Mouse (Mus musculus) forebrain, embryonic 16.5 days (tissue): ENCODE measurements at regions not wholly inside any gene's neighbourhood (a gene's known extent, or its start where the extent isn't known, plus 50 kb on each side); places are given as distances from the start of the nearest gene placed in this dataset.

Experiments
- ATAC-seq: fragments of 200-750 bp; cut with Nextera tagmentation; 2 replicates; pipeline ENCODE4 v1.8.0; 2017; ENCODE audit warnings: mild to moderate bottlenecking, moderate library complexity
- H3K27ac ChIP-seq: fragments of 300-500 bp; sonication (generic); 2 replicates; pipeline ENCODE4 v1.5.1; 2014; ENCODE audit warnings: low read length, control low read depth
- H3K27me3 ChIP-seq: fragments of 300-500 bp; sonication (generic); replicated peaks from 2 replicates; pipeline ENCODE4 v1.6.1; 2014; ENCODE audit warnings: low read length; ENCODE audit not compliant: control insufficient read depth, insufficient read depth
- H3K36me3 ChIP-seq: fragments of 300-500 bp; sonication (generic); 2 replicates; pipeline ENCODE4 v1.6.1; 2014; ENCODE audit not compliant: control insufficient read depth, insufficient read depth
- H3K4me1 ChIP-seq: fragments of 300-500 bp; sonication (generic); replicated peaks from 2 replicates; pipeline ENCODE4 v1.6.1; 2014; ENCODE audit warnings: low read length; ENCODE audit not compliant: control insufficient read depth, insufficient read depth
- H3K4me2 ChIP-seq: fragments of 300-500 bp; sonication (generic); 2 replicates; pipeline ENCODE4 v1.6.1; 2014; ENCODE audit warnings: mild to moderate bottlenecking, low read length, control low read depth
- H3K4me3 ChIP-seq: fragments of 300-500 bp; sonication (generic); replicated peaks from 2 replicates; pipeline ENCODE4 v1.5.1; 2014; ENCODE audit warnings: mild to moderate bottlenecking, low read length, control low read depth
- H3K9ac ChIP-seq: fragments of 300-500 bp; sonication (generic); replicated peaks from 2 replicates; pipeline ENCODE4 v1.6.1; 2014; ENCODE audit warnings: low read depth, low read length, control low read depth
- H3K9me3 ChIP-seq: fragments of 300-500 bp; sonication (generic); 2 replicates; pipeline ENCODE4 v1.6.1; 2016; ENCODE audit warnings: low read length; ENCODE audit not compliant: control insufficient read depth
- WGBS: fragments of 180-500 bp; shearing (Covaris S2); extraction: QIAGEN DNeasy Blood & Tissue Kit; methylation state at CpG from one replicate; pipeline ENCODE4 v1.1.7; 2014; 5-methylcytosine and 5-hydroxymethylcytosine counted together

- 85% methylated on average over 2 of the region's 2 CpGs for WGBS
- ATAC-seq: no peak
Observed at GRCm38 (mm10) chr2:108795145-108795544, 485.4 kb upstream of the Kif18a start.

GRCm38 (mm10) chr2:108796816-108797581, 483.5 kb upstream of the Kif18a start:
- Histone ChIP-seq H3K4me3 (no peak overlapping the region), H3K9me3 (no peaks in the 10 kb centered on the region), H3K4me1 (no peaks in the 10 kb centered on the region), H3K27me3 (no peaks in the 10 kb centered on the region), H3K9ac (no peak overlapping the region), H3K4me2 (no peak overlapping the region), H3K27ac (no peak overlapping the region), H3K36me3 (no peaks in the 10 kb centered on the region)
- no peak for ATAC-seq
- 87% methylated on average over 2 of the region's 2 CpGs for WGBS

More at GRCm38 (mm10) chr2:108795145-108795544, 485.4 kb upstream of the Kif18a start:
- no peaks in the 10 kb centered on the region for H3K36me3 ChIP-seq
- H3K9me3 ChIP-seq: no peaks in the 10 kb centered on the region
- no peak overlapping the region for H3K4me2 ChIP-seq
- no peak overlapping the region for H3K9ac ChIP-seq
- H3K4me3 ChIP-seq: no peak overlapping the region
- H3K27ac ChIP-seq: no peak overlapping the region
- no peaks in the 10 kb centered on the region for H3K4me1 ChIP-seq
- H3K27me3 ChIP-seq: no peaks in the 10 kb centered on the region

- Histone ChIP-seq H3K9ac (no peak overlapping the region), H3K4me2 (no peak overlapping the region), H3K4me3 (no peak overlapping the region), H3K36me3 (no peaks in the 10 kb centered on the region), H3K4me1 (no peaks in the 10 kb centered on the region), H3K27ac (no peak overlapping the region), H3K9me3 (no peaks in the 10 kb centered on the region), H3K27me3 (no peaks in the 10 kb centered on the region)
- no peak for ATAC-seq
Observed at GRCm38 (mm10) chr2:108812367-108812766, 468.2 kb upstream of the Kif18a start.

- H3K27me3 ChIP-seq: no peaks in the 10 kb centered on the region
- H3K9ac ChIP-seq: no peak overlapping the region
- H3K4me3 ChIP-seq: no peak overlapping the region
- no peak overlapping the region for H3K4me2 ChIP-seq
- H3K9me3 ChIP-seq: no peaks in the 10 kb centered on the region
- WGBS: 68% methylated on average over 6 of the region's 6 CpGs
- no peaks in the 10 kb centered on the region for H3K4me1 ChIP-seq
- no peaks in the 10 kb centered on the region for H3K36me3 ChIP-seq
- ATAC-seq: no peak
- no peak overlapping the region for H3K27ac ChIP-seq
Observed at GRCm38 (mm10) chr2:108813040-108813566, 467.4 kb upstream of the Kif18a start.

GRCm38 (mm10) chr2:108816579-108816978, 464.0 kb upstream of the Kif18a start:
- no peak for ATAC-seq
- Histone ChIP-seq H3K9me3 (no peaks in the 10 kb centered on the region), H3K4me1 (no peaks in the 10 kb centered on the region), H3K36me3 (no peaks in the 10 kb centered on the region), H3K9ac (no peak overlapping the region), H3K4me3 (no peak overlapping the region), H3K4me2 (no peak overlapping the region), H3K27me3 (no peaks in the 10 kb centered on the region), H3K27ac (no peak overlapping the region)

GRCm38 (mm10) chr2:108824025-108824424, 456.5 kb upstream of the Kif18a start:
- Histone ChIP-seq H3K4me3 (no peak overlapping the region), H3K4me2 (no peak overlapping the region), H3K9ac (no peak overlapping the region), H3K9me3 (no peaks in the 10 kb centered on the region), H3K27ac (no peak overlapping the region), H3K27me3 (no peaks in the 10 kb centered on the region), H3K36me3 (no peaks in the 10 kb centered on the region), H3K4me1 (peaks cover 7% of the 10 kb centered on the region; the same call in 1 of the 2 replicates)
- peak; percentile 51 for ATAC-seq

- H3K27ac ChIP-seq: no peak overlapping the region
- H3K4me3 ChIP-seq: no peak overlapping the region
- no peaks in the 10 kb centered on the region for H3K27me3 ChIP-seq
- H3K9ac ChIP-seq: no peak overlapping the region
- WGBS: 66% methylated on average over 5 of the region's 5 CpGs
- ATAC-seq: no peak
- no peak overlapping the region for H3K4me2 ChIP-seq
- H3K9me3 ChIP-seq: no peaks in the 10 kb centered on the region
- peaks cover 7% of the 10 kb centered on the region; the same call in 1 of the 2 replicates for H3K4me1 ChIP-seq
- H3K36me3 ChIP-seq: no peaks in the 10 kb centered on the region
Observed at GRCm38 (mm10) chr2:108825981-108826380, 454.6 kb upstream of the Kif18a start.

- Histone ChIP-seq H3K4me1 (peaks cover 7% of the 10 kb centered on the region; the same call in 1 of the 2 replicates), H3K4me2 (peak overlapping the region; percentile 30), H3K4me3 (no peak overlapping the region), H3K36me3 (no peaks in the 10 kb centered on the region), H3K27ac (no peak overlapping the region), H3K9ac (peak overlapping the region; percentile 34; the same call in 1 of the 2 replicates), H3K27me3 (no peaks in the 10 kb centered on the region), H3K9me3 (no peaks in the 10 kb centered on the region)
- peak; percentile 80 for ATAC-seq
- WGBS: 5% methylated on average over 12 of the region's 12 CpGs
Observed at GRCm38 (mm10) chr2:108827106-108827838, 453.3 kb upstream of the Kif18a start.

- no peaks in the 10 kb centered on the region for H3K36me3 ChIP-seq
Observed at GRCm38 (mm10) chr2:108827974-108828700, 452.4 kb upstream of the Kif18a start.

More at GRCm38 (mm10) chr2:108827974-108828700, 452.4 kb upstream of the Kif18a start:
- H3K9ac ChIP-seq: no peak overlapping the region
- no peaks in the 10 kb centered on the region for H3K27me3 ChIP-seq
- H3K27ac ChIP-seq: no peak overlapping the region
- H3K4me2 ChIP-seq: no peak overlapping the region
- H3K9me3 ChIP-seq: no peaks in the 10 kb centered on the region
- H3K4me1 ChIP-seq: peaks cover 7% of the 10 kb centered on the region; the same call in 1 of the 2 replicates
- 34% methylated on average over 3 of the region's 3 CpGs for WGBS
- no peak for ATAC-seq
- no peak overlapping the region for H3K4me3 ChIP-seq
